Mouse (Mus musculus): Measurements from ENCODE around the gene Jak1. TPM values are rescaled to one million over a fixed set of nuclear protein-coding genes. Genes with fewer than 3 reads are reported as not detected.

Gene Jak1
- total and polyA plus RNA-seq, 3 experiments: 37.3 to 41.9 TPM; not detected in 1

GRCm38 (mm10) chr4:101282237-101282636 lies 17.2 kb upstream of the Jak1 start:
- Histone ChIP-seq H3K79me2 (ENCODE audit: control insufficient read depth, insufficient read depth, low read length, poor library complexity) (no peaks in the 10 kb centered on the region), H3K27ac (ENCODE audit: control insufficient read depth, low read depth, low read length) (no peak overlapping the region)

GRCm38 (mm10) chr4:101280119-101280518 lies 15.0 kb upstream of the Jak1 start:
- Histone ChIP-seq H3K36me3 (ENCODE audit: control insufficient read depth in 1 of 2, insufficient read depth in 2 of 2, low read length in 2 of 2) (no peaks in the 10 kb centered on the region), H3K27me3 (ENCODE audit: control insufficient read depth in 1 of 2, insufficient read depth in 2 of 2, low read length in 2 of 2) (peaks cover 2 to 4% of the 10 kb centered on the region in 2 experiments; a peak in 3 of 4 replicates), H3K4me1 (ENCODE audit: control insufficient read depth in 1 of 2, insufficient read depth in 2 of 2, low read length in 2 of 2) (no peaks in the 10 kb centered on the region), H3K9ac (ENCODE audit: control insufficient read depth, low read depth, low read length, poor library complexity, severe bottlenecking) (no peak overlapping the region), H3K79me2 (ENCODE audit: control insufficient read depth, insufficient read depth, low read length, poor library complexity) (no peaks in the 10 kb centered on the region), H3K27ac (ENCODE audit: control insufficient read depth, low read depth, low read length) (no peak overlapping the region), H3K4me3 (ENCODE audit: control insufficient read depth in 1 of 2, insufficient read depth in 1 of 2, low read depth in 2 of 2, low read length in 2 of 2) (no peak overlapping the region), H3K9me3 (replicated peaks; ENCODE audit: insufficient read depth, low read length) (no peaks in the 10 kb centered on the region)
- no peak for TF ChIP-seq MAX (IDR thresholded peaks at IDR 0.05; ENCODE audit: low read length)
- TF ChIP-seq MYB (IDR thresholded peaks at IDR 0.05; ENCODE audit: low read depth, low read length): no peak
- TF ChIP-seq ZC3H11A (IDR thresholded peaks at IDR 0.05; ENCODE audit: low read depth, low read length): no peak
- no peak for TF ChIP-seq MYC (IDR thresholded peaks at IDR 0.05; ENCODE audit: low read depth, low read length)
- TF ChIP-seq UBTF (IDR thresholded peaks at IDR 0.05; ENCODE audit: borderline replicate concordance, insufficient read depth, low read depth, low read length): no peak
- TF ChIP-seq ZNF384 (IDR thresholded peaks at IDR 0.05; ENCODE audit: low read depth, low read length): no peak
- no peak for TF ChIP-seq POLR2A (IDR thresholded peaks at IDR 0.05; ENCODE audit: control insufficient read depth in 1 of 2, insufficient read depth in 1 of 2, low read depth in 1 of 2, low read length in 2 of 2, poor library complexity in 1 of 2)
- no peak for TF ChIP-seq SIN3A (IDR thresholded peaks at IDR 0.05; ENCODE audit: low read length)
- TF ChIP-seq HCFC1 (IDR thresholded peaks at IDR 0.05; ENCODE audit: low read depth, low read length): no peak
- no peak for TF ChIP-seq ETS1 (IDR thresholded peaks at IDR 0.05; ENCODE audit: low read depth, low read length)
- no peak for TF ChIP-seq JUND (IDR thresholded peaks at IDR 0.05; ENCODE audit: low read depth, low read length)
- TF ChIP-seq CTCF (IDR thresholded peaks at IDR 0.05 in 2 of 3, conservative IDR thresholded peaks at IDR 0.05 in 1 of 3; ENCODE audit: control insufficient read depth in 1 of 3, insufficient read depth in 1 of 3, low read depth in 2 of 3, low read length in 3 of 3, poor library complexity in 1 of 3, severe bottlenecking in 1 of 3): no peak
- no peak for TF ChIP-seq TAL1 (IDR thresholded peaks at IDR 0.05; ENCODE audit: low read length)
- no peak for TF ChIP-seq GABPA (IDR thresholded peaks at IDR 0.05; ENCODE audit: low read depth, low read length)
- no peak for TF ChIP-seq ZMIZ1 (IDR thresholded peaks at IDR 0.05; ENCODE audit: low read depth, low read length)
- no peak for TF ChIP-seq SMC3 (IDR thresholded peaks at IDR 0.05; ENCODE audit: low read depth, low read length)
- TF ChIP-seq KAT2A (conservative IDR thresholded peaks at IDR 0.05; ENCODE audit: low read depth, low read length): no peak
- DNase-seq (ENCODE audit: low read depth, low spot score): no peak

More at GRCm38 (mm10) chr4:101282237-101282636, 17.2 kb upstream of the Jak1 start:
- TF ChIP-seq GATA1 (IDR thresholded peaks at IDR 0.05; ENCODE audit: low read depth, low read length) (no peak), MYC (IDR thresholded peaks at IDR 0.05; ENCODE audit: low read depth, low read length) (no peak), TAL1 (IDR thresholded peaks at IDR 0.05; ENCODE audit: low read length) (no peak), NRF1 (IDR thresholded peaks at IDR 0.05; ENCODE audit: insufficient read depth, low read depth, low read length, poor library complexity, severe bottlenecking) (no peak), USF1 (IDR thresholded peaks at IDR 0.05; ENCODE audit: low read depth, low read length) (no peak), TBP (IDR thresholded peaks at IDR 0.05; ENCODE audit: low read depth, low read length) (no peak), RCOR1 (IDR thresholded peaks at IDR 0.05; ENCODE audit: low read depth, low read length) (no peak), GABPA (IDR thresholded peaks at IDR 0.05; ENCODE audit: low read depth, low read length) (no peak), TCF12 (IDR thresholded peaks at IDR 0.05; ENCODE audit: low read depth, low read length) (no peak), ZNF384 (IDR thresholded peaks at IDR 0.05; ENCODE audit: low read depth, low read length) (no peak), EP300 (IDR thresholded peaks at IDR 0.05; ENCODE audit: low read depth in 1 of 2, low read length in 2 of 2) (no peak), NELFE (IDR thresholded peaks at IDR 0.05; ENCODE audit: low read depth, low read length) (no peak), RAD21 (IDR thresholded peaks at IDR 0.05; ENCODE audit: low read depth, low read length) (no peak), MAZ (IDR thresholded peaks at IDR 0.05; ENCODE audit: low read depth, low read length) (no peak), E2F4 (IDR thresholded peaks at IDR 0.05; ENCODE audit: borderline replicate concordance, low read depth, low read length) (no peak), KAT2A (conservative IDR thresholded peaks at IDR 0.05; ENCODE audit: low read depth, low read length) (no peak), POLR2AphosphoS5 (IDR thresholded peaks at IDR 0.05; ENCODE audit: borderline replicate concordance, low read depth, low read length) (no peak)
- Histone ChIP-seq H3K36me3 (ENCODE audit: control insufficient read depth in 1 of 2, insufficient read depth in 2 of 2, low read length in 2 of 2) (no peaks in the 10 kb centered on the region), H3K27me3 (ENCODE audit: control insufficient read depth in 1 of 2, insufficient read depth in 2 of 2, low read length in 2 of 2) (peaks cover 1 to 4% of the 10 kb centered on the region in 2 experiments), H3K4me1 (ENCODE audit: control insufficient read depth in 1 of 2, insufficient read depth in 2 of 2, low read length in 2 of 2) (no peaks in the 10 kb centered on the region), H3K4me3 (ENCODE audit: control insufficient read depth in 1 of 2, insufficient read depth in 1 of 2, low read depth in 2 of 2, low read length in 2 of 2) (no peak overlapping the region), H3K9ac (ENCODE audit: control insufficient read depth, low read depth, low read length, poor library complexity, severe bottlenecking) (no peak overlapping the region), H3K9me3 (replicated peaks; ENCODE audit: insufficient read depth, low read length) (no peaks in the 10 kb centered on the region)
- no peak for DNase-seq (ENCODE audit: low read depth, low spot score)
